Mouse (Mus musculus): ENCODE measurements around the gene B3gnt7.

DNA sequence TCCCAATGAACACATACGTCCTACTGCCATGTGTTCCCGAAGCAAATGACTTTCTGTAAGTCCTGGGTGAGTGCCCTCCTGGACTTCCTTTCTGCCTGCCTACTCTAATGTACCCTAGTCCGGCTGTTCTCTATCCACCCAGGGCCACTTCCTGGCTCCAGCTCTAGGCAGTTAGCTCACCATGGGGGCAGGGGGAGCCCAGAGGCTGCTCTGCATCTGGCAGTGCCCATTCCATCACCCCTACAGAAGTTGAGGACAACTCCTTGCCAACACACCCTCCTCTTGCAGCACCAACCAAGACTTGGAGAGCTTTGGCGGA is 33.5 kb upstream of the B3gnt7 start:
- TF ChIP-seq CTCF (IDR thresholded peaks at IDR 0.05; ENCODE audit: borderline replicate concordance, insufficient read depth, low read length) (no peak), POLR2A (IDR thresholded peaks at IDR 0.05; ENCODE audit: low read depth, low read length) (no peak)

Data from embryonic fibroblast, embryonic 13.5 days (primary cell).